Mouse (Mus musculus) WW6 (cell line): ENCODE measurements around the gene 4931409K22Rik.

Experiments used
- DNase-seq: peaks from one replicate; pipeline ENCODE4 v3.0.0-alpha.2; 2013; ENCODE audit warnings: low read depth, low spot score

4931409K22Rik gene

DNA sequence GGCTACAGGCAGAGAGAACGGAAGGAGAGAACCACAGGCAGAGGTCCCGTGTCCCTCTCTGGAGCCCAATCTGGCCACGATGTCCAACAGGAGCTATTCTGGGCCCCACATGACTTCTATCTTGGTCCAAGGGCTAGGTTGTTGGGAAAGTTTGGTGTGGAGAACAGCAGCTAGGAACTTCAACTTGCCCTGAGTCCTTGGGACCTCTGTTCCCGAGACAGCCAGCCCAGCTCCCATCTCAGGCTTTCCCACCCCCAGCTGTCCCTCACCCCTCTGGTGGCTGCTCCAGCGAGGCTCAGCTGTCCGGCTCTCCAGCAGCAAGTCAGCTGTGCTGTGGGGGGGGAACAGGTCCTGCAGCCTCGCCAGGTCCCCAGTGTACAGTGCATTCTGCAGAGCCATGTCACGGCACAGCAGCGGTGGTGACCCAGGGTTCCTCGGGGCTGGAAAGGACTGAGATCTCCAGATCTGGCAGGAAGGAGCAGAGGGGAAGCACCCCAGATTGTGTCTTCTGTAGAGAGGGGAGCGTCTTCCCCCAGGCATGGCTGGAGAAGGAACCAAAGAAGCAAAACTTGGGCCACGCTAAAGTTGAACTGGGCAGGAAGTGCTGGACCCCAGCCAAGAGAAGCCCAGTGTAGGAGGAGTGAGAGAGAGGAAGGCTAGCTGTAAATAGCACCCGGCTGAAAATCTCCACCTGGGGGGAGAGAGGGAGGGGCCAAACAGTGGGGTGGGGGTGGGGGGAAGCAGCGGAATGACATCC is 16.0 kb downstream of the 4931409K22Rik start, which contains the start of gene Asb10:
Asb10 (minus strand) TSS at position 592 of the 757 bp plus-strand sequence.
- no peak for DNase-seq

DNA sequence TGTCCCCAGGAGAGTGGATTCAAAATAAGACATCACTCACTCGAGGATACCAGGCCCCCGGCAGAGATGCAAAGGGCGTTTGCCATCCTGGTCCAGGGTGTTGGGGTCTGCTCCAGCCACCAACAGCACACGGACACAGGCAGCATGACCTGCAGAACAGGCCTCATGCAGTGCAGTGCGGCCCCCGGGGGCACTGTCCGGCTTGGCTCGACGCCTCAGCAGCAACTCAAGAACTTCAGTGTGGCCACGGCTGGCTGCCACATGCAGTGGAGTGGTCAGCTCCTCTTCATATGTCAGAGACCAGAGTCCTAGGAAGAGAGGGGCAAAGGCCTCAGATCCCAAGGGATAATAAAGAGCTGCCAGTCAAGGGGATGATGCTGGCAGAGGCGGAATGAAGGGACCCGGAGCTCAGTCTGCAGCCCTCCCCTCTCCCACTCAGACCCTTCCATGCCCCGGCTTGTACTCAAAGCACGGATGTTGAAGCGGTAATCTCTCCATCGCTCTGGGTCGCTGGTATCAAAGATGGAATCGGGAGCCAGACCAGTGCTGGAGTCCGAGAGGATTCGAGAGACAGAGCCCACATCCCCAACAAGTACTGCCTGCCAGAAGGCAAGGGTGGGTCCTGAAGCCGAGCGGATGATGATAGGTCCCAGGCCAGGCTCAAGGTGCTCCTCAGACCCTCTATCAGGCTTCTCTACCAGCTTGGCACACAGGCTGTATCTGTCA is 16.9 kb downstream of the 4931409K22Rik start:
- no peak for DNase-seq

GRCm38 (mm10) chr5:24537618-24538017 is 19.0 kb downstream of the 4931409K22Rik start:
- DNase-seq = no peak

DNA sequence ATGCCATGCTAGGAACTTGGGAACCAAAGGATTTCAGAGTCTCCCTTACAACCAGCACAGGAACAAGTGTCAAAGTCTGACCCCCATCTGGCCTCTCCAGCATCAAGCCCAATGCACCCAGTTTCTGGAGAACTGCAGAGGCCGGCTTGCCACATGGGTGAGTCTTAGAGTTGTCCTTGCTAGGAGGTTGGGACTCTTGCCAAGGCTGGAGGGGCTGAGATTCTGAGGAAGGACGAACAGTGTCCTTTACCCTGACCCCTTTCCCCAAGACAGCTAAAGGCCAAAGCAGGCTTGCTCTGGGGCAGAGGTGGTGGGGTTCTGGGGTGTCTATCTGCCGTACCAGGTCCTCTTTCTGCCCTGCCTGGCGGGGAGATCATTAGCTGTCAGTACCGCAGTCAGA is 20.1 kb downstream of the 4931409K22Rik start:
- no peak for DNase-seq

- no peak for DNase-seq
These were observed 20.9 kb downstream of the 4931409K22Rik start for GRCm38 (mm10) chr5:24535731-24536130.

DNA sequence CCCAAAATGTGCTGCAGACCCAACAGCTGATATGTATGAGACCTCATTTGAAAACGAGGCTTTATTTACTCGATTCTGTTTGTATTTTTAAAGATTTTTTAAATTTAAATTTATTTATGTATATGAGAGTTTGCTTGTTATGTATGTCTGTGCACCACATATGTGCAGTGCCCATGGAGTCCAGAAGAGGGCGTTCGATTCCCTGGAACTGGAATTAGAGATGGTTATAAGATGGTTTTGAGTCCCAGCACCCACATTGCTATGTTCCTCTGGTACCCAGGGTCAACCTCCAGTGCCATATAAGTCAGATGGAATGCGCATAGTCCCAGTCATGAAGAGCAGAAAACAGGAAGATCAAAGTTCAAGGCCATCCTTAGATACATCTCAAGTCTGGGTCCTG is 22.3 kb downstream of the 4931409K22Rik start:
- no peak for DNase-seq

DNA sequence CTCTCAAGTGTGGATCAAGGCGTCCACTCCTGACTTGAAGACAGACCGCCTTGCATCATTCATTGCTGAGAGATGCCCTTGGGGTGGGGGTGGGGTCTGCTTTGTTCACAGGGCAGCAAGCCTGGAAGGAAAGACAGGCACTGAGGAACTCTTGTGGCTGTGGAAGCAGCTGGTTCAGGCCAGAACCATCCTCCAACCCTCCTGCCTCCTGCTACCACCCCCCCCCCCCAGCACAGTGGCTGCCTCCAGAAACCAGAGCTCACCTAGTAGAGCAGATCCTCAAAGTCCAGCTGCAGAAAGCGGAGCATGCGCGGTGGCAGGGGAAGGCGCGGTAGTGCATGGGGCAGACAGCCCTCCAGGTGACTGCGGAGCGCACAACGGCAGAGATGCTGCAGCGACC is 23.2 kb downstream of the 4931409K22Rik start:
- DNase-seq = no peak

GRCm38 (mm10) chr5:24530042-24530689 is 26.4 kb downstream of the 4931409K22Rik start:
- peak; percentile 56 for DNase-seq

DNA sequence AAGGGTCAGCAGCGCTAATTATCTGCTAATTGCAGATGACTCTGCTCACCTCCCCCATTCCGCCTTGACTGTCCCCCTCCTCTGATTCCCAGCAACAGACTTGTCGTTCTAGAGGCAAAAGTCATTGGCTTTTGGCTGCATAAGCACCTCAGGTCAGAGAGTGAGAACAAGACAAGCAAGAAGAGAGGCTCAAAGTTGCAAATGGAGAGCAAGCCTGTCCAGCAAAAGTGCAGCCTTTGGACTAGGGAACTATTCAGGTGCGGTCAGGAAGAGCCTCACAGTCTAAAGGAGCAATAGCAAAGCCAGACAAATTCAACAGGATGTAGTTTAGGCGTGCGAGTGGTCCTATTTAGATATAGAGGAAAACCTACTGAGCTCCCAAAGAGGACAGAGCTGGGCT is 28.8 kb downstream of the 4931409K22Rik start:
- DNase-seq = no peak

- DNase-seq = no peak
These were observed 29.7 kb downstream of the 4931409K22Rik start, which contains the start of gene Gbx1 for GRCm38 (mm10) chr5:24526889-24527230. TSS of gene Gbx1 (minus strand) at chr5:24527202.

- no peak for DNase-seq
These were observed 30.3 kb downstream of the 4931409K22Rik start for GRCm38 (mm10) chr5:24526190-24526888.

DNA sequence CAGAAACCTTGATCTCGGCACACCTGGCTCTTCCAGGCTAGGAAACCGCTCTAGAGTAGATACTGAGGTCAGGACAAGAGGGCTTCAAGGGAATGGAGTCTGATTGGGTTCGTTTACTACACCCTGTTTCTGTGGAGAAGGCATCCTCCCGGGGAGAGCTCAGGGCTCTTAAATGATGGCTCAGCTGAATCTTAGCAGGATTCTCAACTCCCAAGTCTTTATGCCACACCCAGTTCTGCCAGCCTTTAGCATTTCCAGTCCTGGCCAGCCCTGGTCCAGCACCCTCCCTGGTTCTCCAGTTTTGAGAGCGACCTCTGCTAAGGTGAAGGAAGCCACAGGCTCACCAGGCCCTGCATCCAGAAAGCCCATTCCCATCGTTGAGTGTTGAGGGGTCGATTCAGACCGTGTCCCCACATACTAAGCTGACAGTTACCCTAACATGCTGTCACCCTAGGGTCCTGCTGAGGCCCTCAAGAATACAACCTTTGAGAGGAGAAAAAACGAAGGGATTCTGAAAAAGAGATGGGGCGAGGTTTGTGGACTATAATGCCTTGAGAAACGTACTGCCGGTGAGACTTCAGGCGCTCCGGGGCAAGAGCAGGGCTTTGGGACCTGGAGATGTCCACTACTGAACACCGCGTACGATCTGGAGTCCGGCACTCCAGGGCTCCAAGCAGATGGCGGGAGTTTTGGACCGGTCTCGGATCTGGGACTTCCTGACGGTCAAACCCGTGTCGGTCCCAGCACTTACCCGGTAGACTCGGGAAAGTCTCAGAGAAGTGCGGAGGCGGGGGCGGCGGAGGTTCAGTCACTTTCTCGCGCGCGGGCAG is 31.0 kb downstream of the 4931409K22Rik start:
- no peak for DNase-seq

GRCm38 (mm10) chr5:24524522-24524921 is 32.1 kb downstream of the 4931409K22Rik start:
- no peak for DNase-seq

GRCm38 (mm10) chr5:24523806-24524205 is 32.8 kb downstream of the 4931409K22Rik start:
- DNase-seq = no peak

DNA sequence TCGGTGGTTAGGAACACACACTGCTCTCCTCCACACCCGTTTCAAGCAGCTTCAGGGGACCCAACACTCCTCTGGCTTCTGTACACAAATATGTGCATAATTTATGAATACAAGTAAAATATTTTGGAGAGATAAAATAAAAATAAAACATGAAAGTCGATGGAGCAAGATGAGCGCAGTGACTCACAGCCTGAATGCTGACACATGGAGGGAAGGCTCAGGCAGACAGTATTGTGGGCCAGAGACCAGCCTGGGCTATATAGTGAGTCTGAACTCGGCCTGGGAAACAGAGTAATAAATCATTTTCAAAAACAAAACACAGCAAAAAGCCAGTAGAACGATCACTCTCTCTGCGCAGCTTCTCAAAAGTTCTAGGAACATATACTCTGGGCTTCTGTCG is 35.2 kb downstream of the 4931409K22Rik start:
- DNase-seq = no peak

- peak; percentile 64 for DNase-seq
These were observed 44.3 kb downstream of the 4931409K22Rik start for GRCm38 (mm10) chr5:24512271-24512670.

DNA sequence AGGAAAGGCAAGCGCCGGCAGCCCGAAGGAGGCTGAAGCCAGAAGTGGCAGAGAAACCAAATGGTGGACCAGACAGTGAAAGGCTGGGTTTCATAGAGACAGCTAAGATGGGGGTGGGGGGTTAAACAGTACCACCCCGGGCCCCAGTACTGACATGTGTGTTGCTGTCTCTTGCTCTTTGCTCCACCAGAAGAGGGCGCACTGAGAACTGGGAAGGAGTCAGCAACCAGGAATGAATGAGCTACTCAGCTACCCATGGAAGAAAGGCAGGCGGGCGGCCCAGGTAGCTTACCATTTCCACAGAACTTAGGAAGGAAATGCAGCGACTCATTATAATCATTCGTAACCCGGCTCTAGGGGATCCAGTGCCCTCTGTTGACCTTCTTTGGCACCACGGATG is 46.0 kb downstream of the 4931409K22Rik start:
- DNase-seq = no peak

- DNase-seq = no peak
These were observed 48.2 kb downstream of the 4931409K22Rik start for GRCm38 (mm10) chr5:24508406-24508805.

DNA sequence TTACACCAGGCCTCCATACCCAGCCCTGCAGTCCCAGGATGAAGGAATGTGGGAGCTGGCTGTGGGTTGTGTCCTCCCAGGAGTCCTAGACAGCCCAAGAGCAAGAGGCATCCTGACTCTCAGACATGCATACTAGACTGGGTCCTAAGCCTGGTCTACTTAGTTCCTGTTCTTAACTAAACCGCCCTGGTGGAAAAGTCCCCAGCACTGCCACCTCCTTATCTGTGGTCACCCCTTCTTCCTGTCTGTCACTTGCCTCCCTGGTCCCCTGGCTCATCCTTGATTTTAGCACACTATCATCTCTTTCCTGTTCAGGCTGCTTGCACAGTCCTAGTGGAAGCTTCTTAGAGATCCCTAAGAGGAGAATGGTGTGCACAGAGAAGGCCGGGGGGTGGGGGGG is 51.1 kb downstream of the 4931409K22Rik start:
- DNase-seq = no peak

GRCm38 (mm10) chr5:24502786-24503185 is 53.8 kb downstream of the 4931409K22Rik start:
- DNase-seq = no peak

DNA sequence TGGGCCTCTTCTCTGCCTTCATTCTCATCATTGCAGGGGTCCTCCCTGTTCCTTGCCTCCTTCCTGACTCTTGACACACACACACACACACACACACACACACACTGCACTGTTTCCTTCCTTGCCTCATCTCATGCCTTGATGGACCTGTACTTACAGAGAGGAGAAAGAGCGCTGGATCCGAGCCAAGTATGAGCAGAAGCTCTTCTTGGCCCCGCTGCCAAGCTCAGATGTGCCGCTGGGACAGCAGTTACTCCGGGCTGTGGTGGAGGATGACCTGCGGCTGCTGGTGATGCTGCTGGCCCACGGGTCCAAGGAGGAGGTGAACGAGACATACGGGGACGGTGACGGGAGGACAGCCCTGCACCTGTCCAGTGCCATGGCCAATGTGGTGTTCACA is 55.8 kb downstream of the 4931409K22Rik start:
- no peak for DNase-seq
